ENCODE assay signal across 8 mouse cellular contexts in genomic region chr11:5990910-5991309, GRCm38 (mm10). TPM values are rescaled to one million over a fixed set of nuclear protein-coding genes. Genes with fewer than 3 reads are reported as not detected.
DNase-seq lines count a peak whose midpoint lies in the region; ATAC-seq and TF ChIP-seq lines count a peak whose summit lies in the region.

No protein-coding gene starts in this region.

- H3K36me3 ChIP-seq in G1E (replicated peaks): no peaks in the 10 kb centered on the region
- H3K36me3 ChIP-seq in liver, adult 2 months (ENCODE audit: control insufficient read depth, insufficient read depth, low read length): no peaks in the 10 kb centered on the region

- WGBS in liver, adult 2 months: 54% methylated on average over 4 of the region's 4 CpGs

- no peaks in the 10 kb centered on the region for H3K4me1 ChIP-seq in G1E (ENCODE audit: insufficient read depth, low read depth, low read length)
- no peaks in the 10 kb centered on the region for H3K4me1 ChIP-seq in liver, adult 2 months (ENCODE audit: control insufficient read depth, insufficient read depth, low read length)

- TF ChIP-seq POLR2A in liver, adult 2 months (IDR thresholded peaks at IDR 0.05; ENCODE audit: extremely low read depth, insufficient read depth, low read length): no peak

- peak; percentile 50 to 65 for DNase-seq in heart, postnatal 10 days
- no peak for DNase-seq in heart, adult 8-10 months (ENCODE audit: low spot score)
- DNase-seq in 416B (ENCODE audit: low read depth) (peak; percentile 77), G1E (ENCODE audit: low spot score) (peak; percentile 55)
- peak; percentile 86 for DNase-seq in embryo, embryonic 10.5 days (ENCODE audit: low spot score)
- DNase-seq in liver, adult 2 months (ENCODE audit: extremely low read depth, low read depth, low spot score): peak; percentile 27
- DNase-seq in spleen, adult 18-20 months: peak; percentile 23 to 56
- DNase-seq in layer of hippocampus, adult 18-20 months (ENCODE audit: low spot score in 2 of 2): no peak

- H3K27me3 ChIP-seq in G1E (ENCODE audit: insufficient read depth, low read length): peaks cover 22% of the 10 kb centered on the region
- H3K27me3 ChIP-seq in liver, adult 2 months (ENCODE audit: control insufficient read depth, insufficient read depth, low read length): no peaks in the 10 kb centered on the region

- H3K27ac ChIP-seq in liver, adult 2 months (replicated peaks; ENCODE audit: insufficient read depth, low read depth, low read length): no peak overlapping the region

- no peaks in the 10 kb centered on the region for H3K9me3 ChIP-seq in G1E (replicated peaks)

- intact Hi-C loops in heart, postnatal 10 days (cut with DNase I): loop anchor here (2.0 kb wide), 1 partner anchor 132 kb away; no protein-coding TSS in a partner anchor

- H3K4me3 ChIP-seq in G1E (ENCODE audit: low read depth, low read length): no peak overlapping the region
- H3K4me3 ChIP-seq in liver, adult 2 months (ENCODE audit: insufficient read depth, low read depth, low read length): no peak overlapping the region

- no peaks in the 10 kb centered on the region for H3K79me2 ChIP-seq in liver, adult 2 months (ENCODE audit: control insufficient read depth, insufficient read depth, low read length)

- H3K9ac ChIP-seq in liver, adult 2 months (ENCODE audit: low read depth, low read length): no peak overlapping the region

- peak; percentile 26; the same call in 1 of the 2 replicates for TF ChIP-seq CTCF in G1E (IDR thresholded peaks at IDR 0.05; ENCODE audit: low read depth, low read length)
- peak; percentile 80 for TF ChIP-seq CTCF in liver, adult 2 months (IDR thresholded peaks at IDR 0.05; ENCODE audit: low read depth, low read length)

- no peak for ATAC-seq in G1E (ENCODE audit: extremely low read depth, insufficient number of reproducible peaks, low FRiP score, poor library complexity, severe bottlenecking)

RNA-seq across cellular contexts. Expression of gene Ykt6, which starts 35.4 kb away (rescaled TPM):
- 10 to 100 TPM; 85.7 to 97.5 TPM for total RNA-seq in heart, postnatal 10 days (2021)
- 10 to 100 TPM; 54.8 to 67.3 (median 62.1) TPM for total RNA-seq in heart, adult 8-10 months (2022)
- total RNA-seq in G1E (2014; fragmentation: Nextera tagmentation) (20.3 and 22.5 TPM in 2 replicates), G1E (2017) (51.5 and 55.9 TPM in 2 replicates)
- polyA plus RNA-seq in G1E (2012): 9.4 and 11.6 TPM in 2 replicates
- 41.6 and 41.8 TPM in 2 replicates for total RNA-seq in liver, adult 2 months (2014; rRNA removed)
- 37.4 and 39.9 TPM in 2 replicates for polyA plus RNA-seq in liver, adult 2 months (2012; rRNA removed)
- total RNA-seq in layer of hippocampus, adult 18-20 months (2021): 10 to 100 TPM; 69.3 to 71.0 TPM

RNA-seq across cellular contexts. Expression of gene Gck, which starts 41.0 kb away (rescaled TPM):
- 1 to 10 TPM in 1 of 2 experiments, under 1 TPM in 1; 0.40 to 1.5 TPM for total RNA-seq in heart, postnatal 10 days (2021)
- 10 to 100 TPM; 15.2 to 30.8 (median 18.1) TPM for total RNA-seq in heart, adult 8-10 months (2022)
- total RNA-seq in G1E (2014; fragmentation: Nextera tagmentation) (not detected in 2 replicates), G1E (2017) (0.06 and 0.11 TPM in 2 replicates)
- not detected in 2 replicates for polyA plus RNA-seq in G1E (2012)
- total RNA-seq in liver, adult 2 months (2014; rRNA removed): 69.5 and 94.4 TPM in 2 replicates
- polyA plus RNA-seq in liver, adult 2 months (2012; rRNA removed): 112 and 155 TPM in 2 replicates
- total RNA-seq in layer of hippocampus, adult 18-20 months (2021): 1 to 10 TPM; 1.9 to 3.4 TPM

Comparison
In these comparisons a context has a peak if more than half of its experiments do, and no peak if none do; other contexts are left out.
1. DNase-seq: peak in heart, postnatal 10 days (2 of 2), 416B (single experiment), G1E (single experiment), embryo, embryonic 10.5 days (single experiment), liver, adult 2 months (single experiment) and spleen, adult 18-20 months (2 of 2); none in heart, adult 8-10 months (single experiment) and layer of hippocampus, adult 18-20 months (0 of 2).